Mouse (Mus musculus) kidney, adult 2 months (tissue): ENCODE measurements at regions not wholly inside any gene's neighbourhood (a gene's known extent, or its start where the extent isn't known, plus 50 kb on each side); places are given as distances from the start of the nearest gene placed in this dataset.

Source experiments
- CTCF ChIP-seq: fragments of 200-500 bp; conservative IDR thresholded peaks from 2 replicates; pipeline ENCODE4 v1.5.1; 2011; ENCODE audit warnings: low read depth, mild to moderate bottlenecking, control low read depth, low read length, moderate library complexity, mixed read lengths; ENCODE audit not compliant: insufficient read depth, insufficient read length
- POLR2A ChIP-seq: fragments of 200-500 bp; IDR thresholded peaks from one replicate; pipeline ENCODE4 v1.6.1; 2011; ENCODE audit warnings: low read depth, low read length, control low read depth

DNA sequence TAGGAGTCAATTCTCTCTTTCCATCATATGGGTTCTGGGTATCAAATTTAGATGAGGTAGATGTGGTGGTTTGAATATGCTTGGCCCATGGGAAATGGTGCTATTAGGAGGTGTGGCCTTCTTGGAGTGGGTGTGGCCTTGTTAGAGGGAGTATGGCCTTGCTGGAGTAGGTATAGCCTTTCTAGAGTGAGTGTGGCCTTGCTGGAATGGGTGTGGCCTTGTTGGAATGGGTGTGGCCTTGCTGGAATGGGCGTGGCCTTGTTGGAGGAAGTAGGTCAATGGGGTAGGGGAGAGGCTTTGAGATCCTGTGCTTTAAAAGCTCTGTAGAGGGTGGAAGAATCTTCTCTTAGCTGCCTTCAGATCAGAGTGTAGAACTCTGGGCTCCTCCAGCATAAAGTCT, 157.8 kb upstream of the Foxn2 start:
- TF ChIP-seq CTCF, result no peak
- TF ChIP-seq POLR2A, result no peak
